Comparison of ENCODE assay signal across 16 mouse cellular contexts in genomic region chr7:24555786-24556185, GRCm38 (mm10). TPM values are rescaled to one million over a fixed set of nuclear protein-coding genes. Genes with fewer than 3 reads are reported as not detected.
"Had no signal": no experiment of that assay in that cellular context is flagged by ENCODE, and none has a peak within 500 bp of the region (broad histone marks: within the 10 kb centered on the region; RNA-seq: fewer than 3 reads in every experiment).

No protein-coding gene starts in this region.

- H3K4me1 ChIP-seq: limb, embryonic 12.5 days; midbrain, embryonic 12.5 days; neural tube, embryonic 13.5 days had no signal

- H3K4me3 ChIP-seq: layer of hippocampus, adult 2 months; limb, embryonic 12.5 days; liver, embryonic 13.5 days; midbrain, embryonic 12.5 days; neural tube, embryonic 13.5 days had no signal

- ATAC-seq: hindbrain, postnatal 0 days; liver, postnatal 0 days; midbrain, embryonic 16.5 days had no signal

- H3K4me2 ChIP-seq: limb, embryonic 12.5 days; liver, embryonic 13.5 days; midbrain, embryonic 12.5 days; neural tube, embryonic 13.5 days had no signal

- H3K27me3 ChIP-seq: limb, embryonic 12.5 days; liver, embryonic 13.5 days; midbrain, embryonic 12.5 days; neural tube, embryonic 13.5 days had no signal

- H3K27ac ChIP-seq: hindbrain, postnatal 0 days; layer of hippocampus, adult 2 months; limb, embryonic 12.5 days; liver, embryonic 13.5 days; midbrain, embryonic 12.5 days; neural tube, embryonic 13.5 days had no signal

- DNase-seq: liver; liver, embryonic 13.5 days; liver, postnatal 0 days; right cerebral cortex, postnatal 25 days; thymus, postnatal 14 days had no signal

- H3K9ac ChIP-seq: limb, embryonic 12.5 days; liver, embryonic 13.5 days; liver, postnatal 0 days; midbrain, embryonic 12.5 days; neural tube, embryonic 13.5 days had no signal

- H3K9me3 ChIP-seq: limb, embryonic 12.5 days; liver, embryonic 13.5 days; midbrain, embryonic 12.5 days; neural tube, embryonic 13.5 days had no signal

RNA-seq across cellular contexts. Expression of gene Pinlyp, which starts 9.9 kb away (rescaled TPM):
- total RNA-seq: hindbrain, postnatal 0 days; layer of hippocampus, adult 2 months; layer of hippocampus, postnatal 10 days; left cerebral cortex, postnatal 36 days; megakaryocyte-erythroid progenitor cell, adult 5-6 weeks had no signal
- polyA plus RNA-seq: hindbrain, postnatal 0 days; intestine, embryonic 14.5 days; limb, embryonic 12.5 days; liver, embryonic 13.5 days; liver, postnatal 0 days; midbrain, embryonic 12.5 days; midbrain, embryonic 16.5 days; neural tube, embryonic 13.5 days; small intestine, adult 2 months had no signal

RNA-seq across cellular contexts. Expression of gene Zfp575, which starts 31.7 kb away (rescaled TPM):
- total RNA-seq: megakaryocyte-erythroid progenitor cell, adult 5-6 weeks had no signal
